Mouse (Mus musculus) liver, embryonic 11.5 days (tissue): ENCODE results near the gene Fam71a. TPM values are rescaled to one million over a fixed set of nuclear protein-coding genes. Genes with fewer than 3 reads are reported as not detected.

ENCODE experiments used
- ATAC-seq: fragments of 200-750 bp; cut with Nextera tagmentation; replicated peaks from 2 replicates; pipeline ENCODE4 v1.8.0; 2017; ENCODE audit warnings: moderate number of reproducible peaks, mild to moderate bottlenecking, moderate TSS enrichment, moderate library complexity; ENCODE audit not compliant: low FRiP score
- DNase-seq: peaks from one replicate; pipeline ENCODE4 v3.0.0-alpha.2; 2017; ENCODE audit warnings: low spot score
- H3K27ac ChIP-seq: fragments of 300-500 bp; sonication (generic); 2 replicates; pipeline ENCODE4 v1.5.1; 2014; ENCODE audit warnings: mild to moderate bottlenecking, low read depth, low read length, control low read depth
- H3K27me3 ChIP-seq: fragments of 300-500 bp; sonication (generic); replicated peaks from 2 replicates; pipeline ENCODE4 v1.6.1; 2014; ENCODE audit warnings: low read length, mixed read lengths; ENCODE audit not compliant: control insufficient read depth, insufficient read depth
- H3K36me3 ChIP-seq: fragments of 300-500 bp; sonication (generic); 2 replicates; pipeline ENCODE4 v1.6.1; 2014; ENCODE audit warnings: mild to moderate bottlenecking, low read length, moderate library complexity, mixed read lengths; ENCODE audit not compliant: control insufficient read depth, insufficient read depth
- H3K4me1 ChIP-seq: fragments of 300-500 bp; sonication (generic); replicated peaks from 2 replicates; pipeline ENCODE4 v1.6.1; 2014; ENCODE audit warnings: low read length, mixed read lengths; ENCODE audit not compliant: control insufficient read depth, insufficient read depth
- H3K4me2 ChIP-seq: fragments of 300-500 bp; sonication (generic); 2 replicates; pipeline ENCODE4 v1.6.1; 2014; ENCODE audit warnings: mild to moderate bottlenecking, control low read depth, moderate library complexity
- H3K4me3 ChIP-seq: fragments of 300-500 bp; sonication (generic); 2 replicates; pipeline ENCODE4 v1.5.1; 2014; ENCODE audit warnings: low read depth, low read length, control low read depth
- H3K9ac ChIP-seq: fragments of 300-500 bp; sonication (generic); 2 replicates; pipeline ENCODE4 v1.6.1; 2014; ENCODE audit warnings: low read depth, low read length, control low read depth
- H3K9me3 ChIP-seq: fragments of 300-500 bp; sonication (generic); 2 replicates; pipeline ENCODE4 v1.6.1; 2016; ENCODE audit warnings: low read length, inconsistent platforms, mixed read lengths; ENCODE audit not compliant: control insufficient read depth
- WGBS: fragments of 180-500 bp; shearing (Covaris S2); extraction: QIAGEN DNeasy Blood & Tissue Kit; methylation state at CpG from one replicate; pipeline ENCODE4 v1.1.7; 2014; 5-methylcytosine and 5-hydroxymethylcytosine counted together
- polyA plus RNA-seq: library from polyadenylated mRNA; unstranded; fragments of >200 nt; fragmentation: Nextera tagmentation; extraction: Ambion mirVana; gene quantifications from 2 replicates; pipeline ENCODE4 v1.2.1, GENCODE M21; 2014

Gene Fam71a
- polyA plus RNA-seq, 1 experiment from 2014 or later = not detected

DNA sequence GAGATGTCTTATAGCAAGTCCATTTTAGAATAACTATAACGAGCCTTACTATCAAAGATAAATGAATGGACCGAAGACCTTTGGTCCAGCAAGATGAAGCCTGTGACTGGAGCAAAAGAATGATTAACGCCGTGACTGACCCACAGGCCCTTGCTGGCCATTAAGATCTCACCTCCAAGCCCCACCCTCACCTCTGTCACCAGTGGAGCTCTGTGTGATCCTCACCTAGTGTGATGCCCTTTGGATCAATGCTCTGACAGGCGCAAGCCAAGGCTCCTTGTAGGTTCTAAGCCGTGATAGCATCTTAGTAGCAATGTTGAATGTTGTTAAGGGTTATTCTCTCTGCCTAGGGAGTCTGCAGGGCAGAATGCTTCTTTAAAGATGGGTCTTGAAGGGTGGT lies 31.4 kb upstream of the Fam71a start:
- no peak overlapping the region for H3K27ac ChIP-seq
- DNase-seq (no peak), ATAC-seq (no peak)
- no peaks in the 10 kb centered on the region for H3K9me3 ChIP-seq
- 84% methylated on average over 6 of the region's 6 CpGs for WGBS
- no peak overlapping the region for H3K4me2 ChIP-seq
- H3K36me3 ChIP-seq = no peaks in the 10 kb centered on the region
- H3K9ac ChIP-seq = no peak overlapping the region
- no peak overlapping the region for H3K4me3 ChIP-seq
- no peaks in the 10 kb centered on the region for H3K4me1 ChIP-seq
- H3K27me3 ChIP-seq = peaks cover 21% of the 10 kb centered on the region

DNA sequence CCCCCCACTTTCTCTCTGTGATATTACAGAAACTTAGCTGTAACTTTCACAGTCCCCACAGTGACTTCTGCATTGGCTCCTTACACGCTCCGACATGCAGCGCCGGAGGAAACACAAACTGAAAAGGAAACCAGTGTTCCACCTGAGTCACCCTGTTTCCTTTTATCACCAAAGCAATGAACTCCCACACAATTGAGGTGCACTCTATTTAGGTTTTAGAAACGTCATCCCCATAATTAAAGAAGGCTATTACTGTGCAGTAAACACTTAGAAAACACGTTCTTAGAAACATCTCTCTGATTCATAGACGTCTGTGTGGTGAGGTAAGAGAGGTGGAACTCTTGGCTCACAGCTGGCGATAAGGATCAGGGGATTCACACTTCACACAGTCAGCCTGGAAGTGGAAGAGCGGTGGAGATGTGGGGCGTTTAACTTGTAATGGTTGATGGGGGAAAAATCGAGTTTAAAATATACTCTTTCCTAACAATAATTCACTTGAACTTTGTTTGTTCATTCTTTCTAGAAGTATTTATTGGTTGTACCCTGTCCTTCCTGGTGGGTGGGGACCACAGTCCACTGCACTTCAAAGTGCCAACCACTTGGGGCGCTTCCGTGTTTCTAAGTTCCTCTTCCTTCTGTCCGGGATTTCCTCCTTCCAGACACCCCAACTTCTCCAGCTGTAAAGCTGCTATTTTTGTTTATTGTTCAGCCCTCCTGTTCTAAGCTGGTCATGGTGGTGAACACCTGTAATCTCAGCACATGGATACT lies 29.2 kb upstream of the Fam71a start:
- Histone ChIP-seq H3K4me2 (no peak overlapping the region), H3K36me3 (no peaks in the 10 kb centered on the region), H3K27ac (no peak overlapping the region), H3K27me3 (peaks cover 39% of the 10 kb centered on the region), H3K4me1 (no peaks in the 10 kb centered on the region), H3K4me3 (no peak overlapping the region), H3K9me3 (no peaks in the 10 kb centered on the region), H3K9ac (no peak overlapping the region)
- ATAC-seq (no peak), DNase-seq (no peak)
- WGBS = 28% methylated on average over 14 of the region's 14 CpGs

DNA sequence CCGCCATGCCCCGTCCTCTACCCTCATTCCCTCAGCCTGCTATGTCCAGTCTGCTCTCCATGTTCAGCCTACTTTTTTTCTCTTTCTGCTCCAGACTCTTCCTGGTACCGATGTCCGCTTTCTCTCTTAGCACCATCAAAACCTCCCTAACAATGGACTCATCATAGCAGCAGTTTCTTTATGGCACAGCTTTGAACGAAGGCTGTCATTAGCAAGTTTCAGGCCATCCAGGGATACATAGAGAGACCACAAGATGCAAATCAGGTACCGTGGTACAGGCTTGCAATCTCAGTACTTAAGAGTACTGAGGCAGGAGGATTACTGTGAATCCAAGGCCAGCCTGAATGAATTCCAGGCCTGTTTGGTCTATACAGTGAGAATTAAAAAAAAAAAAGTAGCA lies 28.1 kb upstream of the Fam71a start:
- no peak overlapping the region for H3K4me2 ChIP-seq
- no peak overlapping the region for H3K9ac ChIP-seq
- H3K4me3 ChIP-seq = no peak overlapping the region
- peaks cover 48% of the 10 kb centered on the region for H3K27me3 ChIP-seq
- no peaks in the 10 kb centered on the region for H3K9me3 ChIP-seq
- no peak overlapping the region for H3K27ac ChIP-seq
- no peak for DNase-seq
- ATAC-seq = no peak
- WGBS = 81% methylated on average over 6 of the region's 6 CpGs
- no peaks in the 10 kb centered on the region for H3K4me1 ChIP-seq
- H3K36me3 ChIP-seq = no peaks in the 10 kb centered on the region

DNA sequence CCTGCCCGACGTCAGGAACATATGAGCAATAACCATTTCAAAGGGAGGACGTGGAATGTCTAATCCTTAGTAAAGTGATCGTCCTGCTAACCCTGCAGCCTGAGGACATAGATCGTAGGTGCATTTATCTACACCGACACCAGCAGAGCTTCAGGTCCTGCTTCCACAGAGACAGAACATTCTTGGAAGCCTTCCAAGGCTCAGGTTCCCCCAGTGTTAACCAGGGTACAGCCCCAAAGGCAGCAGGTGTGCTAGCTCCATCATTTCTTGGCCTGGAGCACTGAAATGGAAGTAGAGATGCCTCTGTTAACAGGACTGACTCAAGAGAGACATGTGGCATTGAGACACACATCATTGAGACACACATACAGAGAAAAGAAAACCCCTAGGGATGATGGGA lies 27.6 kb upstream of the Fam71a start:
- DNase-seq = no peak
- H3K36me3 ChIP-seq = no peaks in the 10 kb centered on the region
- no peaks in the 10 kb centered on the region for H3K9me3 ChIP-seq
- ATAC-seq = no peak
- peaks cover 54% of the 10 kb centered on the region for H3K27me3 ChIP-seq
- H3K9ac ChIP-seq = no peak overlapping the region
- H3K4me2 ChIP-seq = no peak overlapping the region
- 68% methylated on average over 6 of the region's 6 CpGs for WGBS
- no peak overlapping the region for H3K4me3 ChIP-seq
- no peak overlapping the region for H3K27ac ChIP-seq
- no peaks in the 10 kb centered on the region for H3K4me1 ChIP-seq

DNA sequence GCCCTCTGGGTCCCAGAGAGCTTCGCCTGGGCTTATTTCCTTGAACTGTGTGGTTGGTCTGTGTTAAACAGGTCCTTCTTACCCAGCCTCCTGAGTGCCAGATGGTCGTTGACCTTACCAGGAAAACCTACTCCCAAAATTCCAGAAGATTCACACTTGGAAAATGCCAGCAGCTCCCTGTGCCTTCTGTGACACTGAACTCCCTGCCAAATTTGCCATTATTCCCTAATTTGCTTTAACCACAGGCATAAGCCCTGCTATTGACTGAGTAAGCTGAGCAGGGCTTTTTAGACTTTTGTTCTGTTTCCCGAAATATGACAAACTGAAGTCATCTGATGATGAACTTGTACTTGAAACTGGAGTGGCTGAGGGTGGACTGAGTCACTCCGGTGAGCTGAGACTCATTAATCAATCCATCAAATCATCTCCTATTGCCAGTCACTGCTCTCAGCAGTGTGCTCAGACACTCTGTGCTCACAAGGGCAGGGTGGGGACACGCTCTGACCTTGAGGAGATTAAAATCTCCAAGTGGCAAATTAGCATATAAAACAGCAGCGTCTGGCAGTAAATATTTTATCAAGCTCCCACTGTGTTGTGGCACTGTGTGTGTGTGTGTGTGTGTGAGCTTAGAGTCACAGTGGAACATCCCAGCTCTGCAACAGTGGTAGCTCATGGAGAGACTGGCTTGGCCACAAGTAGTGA lies 25.2 kb upstream of the Fam71a start:
- Histone ChIP-seq H3K36me3 (no peaks in the 10 kb centered on the region), H3K4me1 (peaks cover 5% of the 10 kb centered on the region), H3K9ac (no peak overlapping the region), H3K27ac (no peak overlapping the region), H3K4me2 (no peak overlapping the region), H3K9me3 (no peaks in the 10 kb centered on the region), H3K27me3 (peaks cover 77% of the 10 kb centered on the region), H3K4me3 (no peak overlapping the region)
- ATAC-seq = no peak
- DNase-seq = no peak
- 34% methylated on average over 6 of the region's 6 CpGs for WGBS

DNA sequence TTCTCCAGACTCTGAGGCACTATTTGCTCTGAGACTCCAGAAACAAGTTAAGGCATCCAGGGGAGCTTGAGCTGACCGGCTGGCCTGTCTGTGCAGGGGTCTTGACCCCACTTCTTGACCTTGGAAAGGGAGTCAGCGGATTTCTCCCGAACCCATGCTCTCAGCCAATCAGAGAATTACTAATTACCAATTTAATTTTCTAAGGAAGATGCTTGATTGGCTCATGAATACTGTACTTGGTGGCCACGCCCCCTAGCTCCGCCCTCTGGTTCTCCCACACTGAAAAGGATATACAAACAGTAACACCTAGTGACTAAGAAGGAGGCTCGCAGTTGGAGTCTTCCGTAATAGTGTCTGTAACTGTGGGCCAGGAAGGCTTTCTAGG lies 21.8 kb upstream of the Fam71a start:
- peaks cover 93% of the 10 kb centered on the region for H3K27me3 ChIP-seq
- peak overlapping the region; percentile 26 for H3K4me2 ChIP-seq
- no peaks in the 10 kb centered on the region for H3K9me3 ChIP-seq
- WGBS = 4% methylated on average over 7 of the region's 7 CpGs
- DNase-seq = no peak
- no peak overlapping the region for H3K27ac ChIP-seq
- H3K9ac ChIP-seq = no peak overlapping the region
- H3K4me3 ChIP-seq = no peak overlapping the region
- no peak for ATAC-seq
- peaks cover 10% of the 10 kb centered on the region for H3K4me1 ChIP-seq
- no peaks in the 10 kb centered on the region for H3K36me3 ChIP-seq

DNA sequence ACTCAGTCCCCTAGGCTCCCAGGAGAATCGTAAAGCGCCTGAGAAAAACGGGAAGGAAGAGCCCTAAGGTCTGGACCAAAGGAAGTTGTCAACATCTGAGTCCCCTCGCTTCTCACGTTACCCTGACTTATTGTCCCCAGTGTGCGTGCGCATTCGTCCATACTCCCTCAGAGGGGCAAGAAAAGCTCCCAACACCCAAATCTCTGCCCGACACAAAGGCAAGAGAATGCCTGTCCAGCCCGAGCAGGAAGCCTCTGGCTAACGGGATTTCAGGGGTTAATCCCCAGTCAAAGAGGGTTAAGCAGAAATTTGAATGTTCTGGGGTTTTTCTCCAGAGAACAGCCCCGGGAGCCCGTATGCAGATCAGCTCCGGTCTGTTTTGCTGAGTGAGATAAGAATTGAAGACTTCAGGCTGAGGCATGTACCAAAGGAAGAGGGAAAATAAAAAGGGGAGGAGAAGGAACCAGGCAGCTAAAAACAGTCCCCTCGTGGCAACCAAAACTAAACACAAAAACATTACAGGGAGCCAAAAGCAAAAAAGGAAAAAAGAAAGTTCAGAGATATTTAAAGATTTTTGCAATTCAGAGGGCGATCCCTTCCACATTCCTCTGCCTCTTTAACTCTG lies 21.3 kb upstream of the Fam71a start:
- ATAC-seq (no peak), DNase-seq (peak; percentile 39)
- H3K4me3 ChIP-seq = no peak overlapping the region; the same call in 1 of the 2 replicates

DNA sequence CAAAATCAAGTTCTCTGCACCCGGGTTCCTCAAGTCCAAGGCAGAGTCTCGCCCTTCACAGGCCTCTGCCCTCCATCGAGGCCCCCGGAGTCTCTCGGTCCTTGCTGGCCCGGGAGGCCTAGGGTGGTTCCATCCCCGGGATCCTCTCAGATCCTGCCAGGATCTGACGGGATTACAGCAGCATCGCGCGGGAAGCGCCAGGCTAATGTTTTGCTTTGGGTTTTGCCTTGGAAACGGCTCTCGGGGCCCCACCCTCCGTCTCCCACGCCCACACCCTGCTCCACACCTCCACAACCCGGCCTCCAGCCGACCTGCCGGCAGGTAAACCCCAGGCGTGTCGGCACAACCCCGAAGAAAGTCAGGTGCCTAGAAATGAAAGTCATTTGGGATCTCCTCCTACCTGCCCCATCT lies 20.2 kb upstream of the Fam71a start:
- H3K4me3 ChIP-seq = peak overlapping the region; percentile 58
- H3K27me3 ChIP-seq = peaks cover 93% of the 10 kb centered on the region
- H3K36me3 ChIP-seq = no peaks in the 10 kb centered on the region
- H3K4me1 ChIP-seq = peaks cover 10% of the 10 kb centered on the region
- no peak overlapping the region for H3K9ac ChIP-seq
- WGBS = 2% methylated on average over 22 of the region's 22 CpGs
- peak overlapping the region; percentile 97 for H3K4me2 ChIP-seq
- no peak overlapping the region for H3K27ac ChIP-seq
- ATAC-seq (no peak), DNase-seq (peak; percentile 42)
- no peaks in the 10 kb centered on the region for H3K9me3 ChIP-seq

More for the DNA sequence above, 21.3 kb upstream of the Fam71a start:
- Histone ChIP-seq H3K27me3 (peaks cover 93% of the 10 kb centered on the region), H3K9ac (no peak overlapping the region), H3K9me3 (no peaks in the 10 kb centered on the region), H3K36me3 (no peaks in the 10 kb centered on the region), H3K4me1 (peaks cover 10% of the 10 kb centered on the region), H3K27ac (no peak overlapping the region), H3K4me2 (peak overlapping the region; percentile 97)
- WGBS = under 1% methylated on average over 16 of the region's 16 CpGs
